Mouse (Mus musculus) MEL (cell line): ENCODE data around the gene Metap2. TPM values are rescaled to one million over a fixed set of nuclear protein-coding genes. Genes with fewer than 3 reads are reported as not detected.

Source experiments
- DNase-seq: peaks from one replicate; pipeline ENCODE4 v3.0.0; 2011; ENCODE audit warnings: low read depth, low spot score
- H3K27ac ChIP-seq: 2 replicates; pipeline ENCODE4 v1.5.1; 2012; ENCODE audit warnings: low read depth, mild to moderate bottlenecking, control low read depth, low read length, moderate library complexity; ENCODE audit not compliant: control insufficient read depth
- H3K27me3 ChIP-seq, 2 experiments: fragments of 150-350 bp in 1 of 2; sonication (generic) in 1 of 2; 2 replicates each; pipeline ENCODE4 v1.6.1; 2012; ENCODE audit warnings: low read length in 2 of 2, mild to moderate bottlenecking in 2 of 2, improper control_type of control experiment in 1 of 2, moderate library complexity in 1 of 2; ENCODE audit not compliant: insufficient read depth in 2 of 2, control insufficient read depth in 1 of 2
- H3K36me3 ChIP-seq, 2 experiments: 2 replicates each; pipeline ENCODE4 v1.6.1; 2012 to 2014; ENCODE audit warnings: low read length in 2 of 2, improper control_type of control experiment in 1 of 2, inconsistent platforms in 1 of 2, mild to moderate bottlenecking in 1 of 2; ENCODE audit not compliant: insufficient read depth in 2 of 2, control insufficient read depth in 1 of 2
- H3K4me1 ChIP-seq, 2 experiments: fragments of 150-350 bp in 1 of 2; sonication (generic) in 1 of 2; 2 replicates each; pipeline ENCODE4 v1.6.1; 2012; ENCODE audit warnings: low read length in 2 of 2, improper control_type of control experiment in 1 of 2, mild to moderate bottlenecking in 1 of 2; ENCODE audit not compliant: insufficient read depth in 2 of 2, control insufficient read depth in 1 of 2
- H3K4me3 ChIP-seq, 2 experiments: fragments of 150-350 bp in 1 of 2; sonication (generic) in 1 of 2; 2 replicates each; pipeline ENCODE4 v1.5.1; 2012; ENCODE audit warnings: low read depth in 2 of 2, low read length in 2 of 2, mild to moderate bottlenecking in 2 of 2, moderate library complexity in 2 of 2, control low read depth in 1 of 2, improper control_type of control experiment in 1 of 2; ENCODE audit not compliant: control insufficient read depth in 1 of 2, insufficient read depth in 1 of 2
- H3K79me2 ChIP-seq: 2 replicates; pipeline ENCODE4 v1.6.1; 2012; ENCODE audit warnings: mild to moderate bottlenecking, low read length, moderate library complexity; ENCODE audit not compliant: control insufficient read depth, poor library complexity, insufficient read depth
- H3K9ac ChIP-seq: 2 replicates; pipeline ENCODE4 v1.6.1; 2012; ENCODE audit warnings: low read depth, mild to moderate bottlenecking, control low read depth, low read length, moderate library complexity; ENCODE audit not compliant: control insufficient read depth, poor library complexity, severe bottlenecking
- H3K9me3 ChIP-seq: fragments of 150-350 bp; sonication (generic); replicated peaks from 2 replicates; pipeline ENCODE4 v1.6.1; 2012; ENCODE audit warnings: mild to moderate bottlenecking, low read length, improper control_type of control experiment, moderate library complexity; ENCODE audit not compliant: insufficient read depth
- BHLHE40 ChIP-seq: IDR thresholded peaks from 2 replicates; pipeline ENCODE4 v1.6.1; 2012; ENCODE audit warnings: low read depth, mild to moderate bottlenecking, inconsistent platforms, low read length, improper control_type of control experiment, borderline replicate concordance
- CHD1 ChIP-seq: IDR thresholded peaks from 2 replicates; pipeline ENCODE4 v1.6.1; 2012; ENCODE audit warnings: low read depth, mild to moderate bottlenecking, inconsistent platforms, low read length, improper control_type of control experiment
- CHD2 ChIP-seq: IDR thresholded peaks from 2 replicates; pipeline ENCODE4 v1.6.1; 2011; ENCODE audit warnings: low read length, improper control_type of control experiment
- CTCF ChIP-seq, 3 experiments: IDR thresholded peaks in 2 of 3; conservative IDR thresholded peaks in 1 of 3; 2 replicates each; pipeline ENCODE4 v1.5.1; 2011 to 2012; ENCODE audit warnings: low read length in 3 of 3, low read depth in 2 of 3, mild to moderate bottlenecking in 2 of 3, improper control_type of control experiment in 1 of 3, inconsistent platforms in 1 of 3, mixed read lengths in 1 of 3, moderate library complexity in 1 of 3; ENCODE audit not compliant: control insufficient read depth in 1 of 3, insufficient read depth in 1 of 3, poor library complexity in 1 of 3, severe bottlenecking in 1 of 3
- E2F4 ChIP-seq: IDR thresholded peaks from 2 replicates; pipeline ENCODE4 v1.6.1; 2011; ENCODE audit warnings: low read depth, low read length, improper control_type of control experiment, borderline replicate concordance
- ELF1 ChIP-seq: IDR thresholded peaks from 2 replicates; pipeline ENCODE4 v1.6.1; 2014; ENCODE audit warnings: low read depth, mild to moderate bottlenecking, inconsistent platforms, low read length, improper control_type of control experiment, moderate library complexity
- EP300 ChIP-seq, 2 experiments: IDR thresholded peaks; 2 replicates each; pipeline ENCODE4 v1.6.1; 2011; ENCODE audit warnings: improper control_type of control experiment in 2 of 2, low read length in 2 of 2, low read depth in 1 of 2, mild to moderate bottlenecking in 1 of 2
- ETS1 ChIP-seq: IDR thresholded peaks from 2 replicates; pipeline ENCODE4 v1.6.1; 2012; ENCODE audit warnings: low read depth, mild to moderate bottlenecking, inconsistent platforms, low read length, improper control_type of control experiment, moderate library complexity
- GABPA ChIP-seq: IDR thresholded peaks from 2 replicates; pipeline ENCODE4 v1.6.1; 2012; ENCODE audit warnings: low read depth, mild to moderate bottlenecking, inconsistent platforms, low read length, improper control_type of control experiment, moderate library complexity
- GATA1 ChIP-seq: IDR thresholded peaks from 2 replicates; pipeline ENCODE4 v1.6.1; 2011; ENCODE audit warnings: low read depth, low read length, improper control_type of control experiment
- HCFC1 ChIP-seq: IDR thresholded peaks from 2 replicates; pipeline ENCODE4 v1.6.1; 2012; ENCODE audit warnings: low read depth, mild to moderate bottlenecking, inconsistent platforms, low read length, improper control_type of control experiment, moderate library complexity
- JUND ChIP-seq: IDR thresholded peaks from 2 replicates; pipeline ENCODE4 v1.6.1; 2011; ENCODE audit warnings: low read depth, mild to moderate bottlenecking, improper control_type of control experiment, low read length
- KAT2A ChIP-seq: conservative IDR thresholded peaks from 2 replicates; pipeline ENCODE4 v1.6.1; 2012; ENCODE audit warnings: low read depth, low read length, improper control_type of control experiment, inconsistent platforms
- MAFK ChIP-seq: IDR thresholded peaks from 2 replicates; pipeline ENCODE4 v1.6.1; 2011; ENCODE audit warnings: low read depth, mild to moderate bottlenecking, low read length, improper control_type of control experiment, borderline replicate concordance
- MAX ChIP-seq: IDR thresholded peaks from 2 replicates; pipeline ENCODE4 v1.6.1; 2011; ENCODE audit warnings: low read length, improper control_type of control experiment
- MAZ ChIP-seq: IDR thresholded peaks from 2 replicates; pipeline ENCODE4 v1.6.1; 2012; ENCODE audit warnings: low read depth, mild to moderate bottlenecking, inconsistent platforms, low read length, improper control_type of control experiment
- MEF2A ChIP-seq: IDR thresholded peaks from 2 replicates; pipeline ENCODE4 v1.6.1; 2014; ENCODE audit warnings: low read depth, mild to moderate bottlenecking, inconsistent platforms, low read length, improper control_type of control experiment; ENCODE audit not compliant: poor library complexity, insufficient replicate concordance, severe bottlenecking; ENCODE audit errors: extremely low read depth
- MXI1 ChIP-seq: IDR thresholded peaks from 2 replicates; pipeline ENCODE4 v1.6.1; 2011; ENCODE audit warnings: mild to moderate bottlenecking, low read depth, low read length, improper control_type of control experiment
- MYB ChIP-seq: IDR thresholded peaks from 2 replicates; pipeline ENCODE4 v1.6.1; 2011; ENCODE audit warnings: mild to moderate bottlenecking, low read depth, low read length, improper control_type of control experiment
- MYC ChIP-seq: IDR thresholded peaks from 2 replicates; pipeline ENCODE4 v1.6.1; 2011; ENCODE audit warnings: low read depth, mild to moderate bottlenecking, low read length, improper control_type of control experiment, moderate library complexity
- NELFE ChIP-seq: IDR thresholded peaks from 2 replicates; pipeline ENCODE4 v1.6.1; 2011; ENCODE audit warnings: low read depth, low read length, improper control_type of control experiment
- NRF1 ChIP-seq: IDR thresholded peaks from 2 replicates; pipeline ENCODE4 v1.6.1; 2014; ENCODE audit warnings: low read depth, mild to moderate bottlenecking, inconsistent platforms, low read length, improper control_type of control experiment, moderate library complexity; ENCODE audit not compliant: poor library complexity, insufficient read depth, severe bottlenecking
- POLR2A ChIP-seq, 2 experiments: IDR thresholded peaks; 2 replicates each; pipeline ENCODE4 v1.6.1; 2011 to 2012; ENCODE audit warnings: low read length in 2 of 2, mild to moderate bottlenecking in 2 of 2, control low read depth in 1 of 2, improper control_type of control experiment in 1 of 2, low read depth in 1 of 2, moderate library complexity in 1 of 2; ENCODE audit not compliant: control insufficient read depth in 1 of 2, insufficient read depth in 1 of 2, poor library complexity in 1 of 2
- POLR2AphosphoS2 ChIP-seq: IDR thresholded peaks from 2 replicates; pipeline ENCODE4 v1.6.1; 2011; ENCODE audit warnings: low read length, improper control_type of control experiment
- POLR2AphosphoS5 ChIP-seq: IDR thresholded peaks from 2 replicates; pipeline ENCODE4 v1.6.1; 2012; ENCODE audit warnings: low read depth, borderline replicate concordance, mild to moderate bottlenecking, inconsistent platforms, low read length, moderate library complexity, mixed read lengths
- RAD21 ChIP-seq: IDR thresholded peaks from 2 replicates; pipeline ENCODE4 v1.6.1; 2011; ENCODE audit warnings: mild to moderate bottlenecking, low read depth, low read length, improper control_type of control experiment
- RCOR1 ChIP-seq: IDR thresholded peaks from 2 replicates; pipeline ENCODE4 v1.6.1; 2012; ENCODE audit warnings: low read depth, mild to moderate bottlenecking, inconsistent platforms, low read length, improper control_type of control experiment
- SIN3A ChIP-seq: IDR thresholded peaks from 2 replicates; pipeline ENCODE4 v1.6.1; 2012; ENCODE audit warnings: low read length, improper control_type of control experiment, inconsistent platforms
- SMC3 ChIP-seq: IDR thresholded peaks from 2 replicates; pipeline ENCODE4 v1.6.1; 2011; ENCODE audit warnings: low read depth, low read length, improper control_type of control experiment
- TAL1 ChIP-seq: IDR thresholded peaks from 2 replicates; pipeline ENCODE4 v1.6.1; 2012; ENCODE audit warnings: mild to moderate bottlenecking, inconsistent platforms, low read length, moderate library complexity, mixed read lengths
- TBP ChIP-seq: IDR thresholded peaks from 2 replicates; pipeline ENCODE4 v1.8.0; 2011; ENCODE audit warnings: low read depth, low read length, improper control_type of control experiment
- TCF12 ChIP-seq: IDR thresholded peaks from 2 replicates; pipeline ENCODE4 v1.6.1; 2014; ENCODE audit warnings: low read depth, mild to moderate bottlenecking, inconsistent platforms, low read length, improper control_type of control experiment, moderate library complexity
- UBTF ChIP-seq: IDR thresholded peaks from 2 replicates; pipeline ENCODE4 v1.6.1; 2012; ENCODE audit warnings: low read depth, mild to moderate bottlenecking, inconsistent platforms, low read length, improper control_type of control experiment, moderate library complexity, borderline replicate concordance; ENCODE audit not compliant: insufficient read depth
- USF1 ChIP-seq: IDR thresholded peaks from 2 replicates; pipeline ENCODE4 v1.6.1; 2014; ENCODE audit warnings: low read depth, mild to moderate bottlenecking, inconsistent platforms, low read length, improper control_type of control experiment, moderate library complexity
- ZC3H11A ChIP-seq: IDR thresholded peaks from 2 replicates; pipeline ENCODE4 v1.6.1; 2012; ENCODE audit warnings: low read depth, mild to moderate bottlenecking, inconsistent platforms, low read length, improper control_type of control experiment
- ZKSCAN1 ChIP-seq: IDR thresholded peaks from 2 replicates; pipeline ENCODE4 v1.6.1; 2012; ENCODE audit warnings: low read depth, mild to moderate bottlenecking, inconsistent platforms, low read length, improper control_type of control experiment, moderate library complexity
- ZMIZ1 ChIP-seq: IDR thresholded peaks from 2 replicates; pipeline ENCODE4 v1.6.1; 2012; ENCODE audit warnings: low read depth, mild to moderate bottlenecking, inconsistent platforms, low read length, improper control_type of control experiment, moderate library complexity
- ZNF384 ChIP-seq: IDR thresholded peaks from 2 replicates; pipeline ENCODE4 v1.6.1; 2012; ENCODE audit warnings: low read depth, mild to moderate bottlenecking, inconsistent platforms, low read length, improper control_type of control experiment
- polyA plus RNA-seq, 2 experiments: library from polyadenylated mRNA; stranded (reverse) in 1 of 2; unstranded in 1 of 2; fragments of >175 nt in 1 of 2; fragments of >200 nt in 1 of 2; gene quantifications; 2 replicates each; pipeline versions ENCODE4 v1.2.1 to v1.2.4; 2012; ENCODE audit warnings: low replicate concordance in 2 of 2, low read depth in 1 of 2; ENCODE audit not compliant: insufficient read length in 2 of 2, insufficient read depth in 1 of 2, missing spikeins in 1 of 2
- total RNA-seq: library from RNA; depleted of rRNA; stranded (reverse); fragments of 300-350 nt; gene quantifications from 2 replicates; pipeline ENCODE4 v1.2.3, GENCODE M21; 2012

The Metap2 gene
- total and polyA plus RNA-seq, 3 experiments = 326 to 2,567 (median 921) TPM

DNA sequence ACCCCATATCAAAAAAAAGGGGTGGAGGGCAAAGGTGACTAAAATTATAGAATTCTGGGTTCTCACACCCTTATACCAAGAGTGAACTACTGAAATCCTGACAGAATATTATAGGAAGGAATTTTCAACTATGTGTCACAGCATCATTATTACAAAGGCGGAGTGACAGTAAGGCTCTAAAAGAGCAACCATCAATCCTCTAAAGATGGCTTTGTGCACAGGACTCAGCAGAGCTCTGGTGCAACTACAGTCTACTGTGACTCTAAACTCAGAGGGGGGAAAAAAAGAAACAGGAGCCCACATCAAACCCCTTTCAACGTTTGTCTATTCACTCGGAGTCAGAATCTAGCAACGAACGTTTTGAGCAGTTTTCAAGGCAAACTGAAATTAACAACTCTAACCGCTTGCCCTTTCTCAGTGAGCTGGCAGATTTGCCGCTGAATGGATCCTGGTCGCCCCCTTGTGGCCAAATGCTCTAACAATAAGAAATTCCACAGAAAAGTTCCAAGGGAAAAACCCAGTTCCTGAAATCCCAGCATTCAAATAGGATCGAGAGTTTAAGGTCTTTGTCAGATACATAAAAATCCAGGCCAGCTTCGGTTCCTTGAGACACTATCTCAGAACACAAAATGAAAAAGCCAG is 84.0 kb downstream of the Metap2 start:
- TF ChIP-seq POLR2AphosphoS5 = no peak
- TF ChIP-seq RAD21 = peak; percentile 80
- TF ChIP-seq NRF1 = no peak
- TF ChIP-seq MYB = peak; percentile 82
- TF ChIP-seq MYC = no peak
- TF ChIP-seq UBTF = no peak
- no peak for TF ChIP-seq RCOR1
- peak; percentile 73 for TF ChIP-seq SMC3
- no peak for TF ChIP-seq NELFE
- TF ChIP-seq CHD2 = no peak
- TF ChIP-seq POLR2A (IDR thresholded peaks at IDR 0.05; ENCODE audit: control insufficient read depth in 1 of 2, insufficient read depth in 1 of 2, low read depth in 1 of 2, low read length in 2 of 2, poor library complexity in 1 of 2) = no peak
- no peak for TF ChIP-seq BHLHE40
- TF ChIP-seq TAL1 = no peak
- no peak for TF ChIP-seq ZMIZ1
- peak; percentile 70 for TF ChIP-seq ZC3H11A
- no peak for TF ChIP-seq GABPA
- no peak for TF ChIP-seq TBP
- no peak for TF ChIP-seq USF1
- no peak for TF ChIP-seq MAX
- TF ChIP-seq SIN3A = no peak
- no peak for TF ChIP-seq POLR2AphosphoS2
- no peak for TF ChIP-seq MEF2A
- TF ChIP-seq JUND = no peak
- TF ChIP-seq ZNF384 = 0 out of 2 replicates have a peak, but pooled peaks have one; percentile 9
- no peak for TF ChIP-seq GATA1
- TF ChIP-seq MAZ = no peak
- no peak for TF ChIP-seq KAT2A
- no peak for TF ChIP-seq E2F4
- no peak for TF ChIP-seq ETS1
- TF ChIP-seq EP300 (IDR thresholded peaks at IDR 0.05; ENCODE audit: low read depth in 1 of 2, low read length in 2 of 2) = no peak
- TF ChIP-seq ZKSCAN1 = no peak
- no peak for TF ChIP-seq TCF12
- no peak for TF ChIP-seq HCFC1
- TF ChIP-seq CTCF (IDR thresholded peaks at IDR 0.05 in 2 of 3, conservative IDR thresholded peaks at IDR 0.05 in 1 of 3; ENCODE audit: control insufficient read depth in 1 of 3, insufficient read depth in 1 of 3, low read depth in 2 of 3, low read length in 3 of 3, poor library complexity in 1 of 3, severe bottlenecking in 1 of 3) = peak; percentile 79 to 85 (median 85)
- no peak for TF ChIP-seq MAFK
- no peak for TF ChIP-seq ELF1
- no peak for TF ChIP-seq MXI1
- no peak for TF ChIP-seq CHD1
- peak overlapping the region; percentile 50 to 53; a peak in 3 of 4 replicates for H3K4me3 ChIP-seq
- H3K9ac ChIP-seq = peak overlapping the region; percentile 47
- H3K79me2 ChIP-seq = no peaks in the 10 kb centered on the region
- H3K4me1 ChIP-seq = no peaks in the 10 kb centered on the region; a peak in 1 of 4 replicates
- H3K9me3 ChIP-seq = no peaks in the 10 kb centered on the region
- no peaks in the 10 kb centered on the region; a peak in 3 of 4 replicates for H3K27me3 ChIP-seq
- DNase-seq = peak; percentile 59
- peaks cover 0 to 3% of the 10 kb centered on the region in 2 experiments; a peak in 1 of 4 replicates for H3K36me3 ChIP-seq
- H3K27ac ChIP-seq = no peak overlapping the region
